Mouse (Mus musculus) fibroblast of lung, adult 2 months (primary cell): Measurements from ENCODE around the gene Hsd17b2.

Experiments used
- DNase-seq: peaks from one replicate; pipeline ENCODE4 v3.0.0-alpha.2; 2011; ENCODE audit warnings: low read depth

The Hsd17b2 gene

GRCm38 (mm10) chr8:117701859-117702258 lies at the start of gene Hsd17b2:
TSS of gene Hsd17b2 (plus strand) at chr8:117701904.
- DNase-seq: no peak

- DNase-seq: no peak
Observed at GRCm38 (mm10) chr8:117652318-117652717, 49.4 kb upstream of the Hsd17b2 start.

- DNase-seq: no peak
Observed at GRCm38 (mm10) chr8:117658990-117659389, 42.7 kb upstream of the Hsd17b2 start.

- peak; percentile 33 for DNase-seq
Observed at GRCm38 (mm10) chr8:117660358-117661031, 41.2 kb upstream of the Hsd17b2 start.

GRCm38 (mm10) chr8:117667349-117668124 lies 34.2 kb upstream of the Hsd17b2 start:
- DNase-seq: no peak

GRCm38 (mm10) chr8:117670461-117670860 lies 31.2 kb upstream of the Hsd17b2 start:
- DNase-seq: no peak

- DNase-seq: no peak
Observed at GRCm38 (mm10) chr8:117672558-117672957, 29.1 kb upstream of the Hsd17b2 start.

GRCm38 (mm10) chr8:117673430-117673830 lies 28.3 kb upstream of the Hsd17b2 start, which contains the start of gene Sdr42e1:
TSS of gene Sdr42e1 (minus strand) at chr8:117673689.
- DNase-seq: no peak

- no peak for DNase-seq
Observed at GRCm38 (mm10) chr8:117675171-117675570, 26.5 kb upstream of the Hsd17b2 start.

- no peak for DNase-seq
Observed at GRCm38 (mm10) chr8:117676460-117676859, 25.2 kb upstream of the Hsd17b2 start.

- no peak for DNase-seq
Observed at GRCm38 (mm10) chr8:117677011-117677410, 24.7 kb upstream of the Hsd17b2 start.

GRCm38 (mm10) chr8:117678650-117679049 lies 23.1 kb upstream of the Hsd17b2 start:
- DNase-seq: no peak

GRCm38 (mm10) chr8:117683925-117684472 lies 17.7 kb upstream of the Hsd17b2 start:
- no peak for DNase-seq

GRCm38 (mm10) chr8:117684504-117684903 lies 17.2 kb upstream of the Hsd17b2 start:
- no peak for DNase-seq

GRCm38 (mm10) chr8:117687890-117688289 lies 13.8 kb upstream of the Hsd17b2 start:
- DNase-seq: no peak

- no peak for DNase-seq
Observed at GRCm38 (mm10) chr8:117692131-117692530, 9.6 kb upstream of the Hsd17b2 start.

GRCm38 (mm10) chr8:117695636-117696035 lies 6.1 kb upstream of the Hsd17b2 start:
- no peak for DNase-seq

GRCm38 (mm10) chr8:117697248-117697647 lies 4.5 kb upstream of the Hsd17b2 start:
- no peak for DNase-seq

GRCm38 (mm10) chr8:117700699-117701098 lies 1.0 kb upstream of the Hsd17b2 start:
- DNase-seq: no peak

GRCm38 (mm10) chr8:117701246-117701645 lies 458 bp upstream of the Hsd17b2 start:
- DNase-seq: no peak

- no peak for DNase-seq
Observed at GRCm38 (mm10) chr8:117702701-117703100, 997 bp downstream of the Hsd17b2 start.

GRCm38 (mm10) chr8:117706141-117706540 lies 4.4 kb downstream of the Hsd17b2 start:
- no peak for DNase-seq

GRCm38 (mm10) chr8:117712226-117712625 lies 10.5 kb downstream of the Hsd17b2 start:
- no peak for DNase-seq
